Mouse (Mus musculus) cortical plate, adult 2 months (tissue): Measurements from ENCODE around the gene Pcdh9.

Experiments used
- CTCF ChIP-seq: fragments of 200-500 bp; IDR thresholded peaks from 2 replicates; pipeline ENCODE4 v1.5.1; 2011; ENCODE audit warnings: mild to moderate bottlenecking, control low read depth, low read length; ENCODE audit not compliant: insufficient read depth; ENCODE audit errors: extremely low read depth
- POLR2A ChIP-seq: fragments of 200-500 bp; IDR thresholded peaks from 2 replicates; pipeline ENCODE4 v1.6.1; 2011; ENCODE audit warnings: mild to moderate bottlenecking, low read length, control low read depth; ENCODE audit not compliant: insufficient read depth; ENCODE audit errors: extremely low read depth

DNA sequence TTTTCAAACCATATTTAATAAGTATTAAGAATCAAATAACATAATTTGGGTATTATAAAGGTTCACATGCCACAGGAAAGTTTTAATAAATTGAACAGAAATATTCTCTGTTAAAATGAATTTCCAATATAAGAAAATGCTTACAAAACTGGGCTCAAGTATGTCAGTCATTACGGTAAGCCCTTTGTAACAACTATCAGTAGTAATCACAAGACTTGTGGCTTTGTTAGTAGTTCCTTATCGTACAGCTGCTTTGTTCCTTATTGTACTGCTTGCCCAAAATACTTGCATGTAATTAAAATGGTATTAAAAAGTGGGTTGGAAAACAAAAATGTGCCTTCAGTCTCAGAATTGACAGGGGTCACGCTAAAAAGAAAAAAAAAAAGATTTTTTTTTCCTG is 32.4 kb downstream of the Pcdh9 start:
- no peak for TF ChIP-seq CTCF
- TF ChIP-seq POLR2A = no peak
